Mouse (Mus musculus) hindbrain, embryonic 11.5 days (tissue): ENCODE data around the gene Rcan1. TPM values are rescaled to one million over a fixed set of nuclear protein-coding genes. Genes with fewer than 3 reads are reported as not detected.
A peak's percentile ranks its signal among the peaks of the same experiment; 100 is the strongest.

Experiments
- ATAC-seq: fragments of 200-750 bp; cut with Nextera tagmentation; 2 replicates; pipeline ENCODE4 v1.8.0; 2017; ENCODE audit warnings: mild to moderate bottlenecking, moderate TSS enrichment, moderate library complexity; ENCODE audit not compliant: low FRiP score
- DNase-seq: peaks from one replicate; pipeline ENCODE4 v3.0.0-alpha.2; 2015; ENCODE audit warnings: low spot score
- H3K27ac ChIP-seq: fragments of 300-500 bp; sonication (generic); 2 replicates; pipeline ENCODE4 v1.5.1; 2014; ENCODE audit warnings: mild to moderate bottlenecking, low read depth, low read length
- H3K27me3 ChIP-seq: fragments of 300-500 bp; sonication (generic); 2 replicates; pipeline ENCODE4 v1.6.1; 2014; ENCODE audit warnings: mild to moderate bottlenecking, low read length, moderate library complexity, mixed read lengths; ENCODE audit not compliant: control insufficient read depth, insufficient read depth
- H3K36me3 ChIP-seq: fragments of 300-500 bp; sonication (generic); 2 replicates; pipeline ENCODE4 v1.6.1; 2014; ENCODE audit warnings: mild to moderate bottlenecking, low read length, moderate library complexity, mixed read lengths; ENCODE audit not compliant: control insufficient read depth, insufficient read depth
- H3K4me1 ChIP-seq: fragments of 300-500 bp; sonication (generic); replicated peaks from 2 replicates; pipeline ENCODE4 v1.6.1; 2014; ENCODE audit warnings: low read length, mixed read lengths; ENCODE audit not compliant: control insufficient read depth, insufficient read depth
- H3K4me2 ChIP-seq: fragments of 300-500 bp; sonication (generic); replicated peaks from 2 replicates; pipeline ENCODE4 v1.6.1; 2014; ENCODE audit warnings: mild to moderate bottlenecking, low read depth, low read length
- H3K4me3 ChIP-seq: fragments of 300-500 bp; sonication (generic); 2 replicates; pipeline ENCODE4 v1.5.1; 2014; ENCODE audit warnings: low read depth, low read length
- H3K9ac ChIP-seq: fragments of 300-500 bp; sonication (generic); 2 replicates; pipeline ENCODE4 v1.6.1; 2014; ENCODE audit warnings: low read depth, low read length
- H3K9me3 ChIP-seq: fragments of 300-500 bp; sonication (generic); 2 replicates; pipeline ENCODE4 v1.6.1; 2016; ENCODE audit warnings: low read length; ENCODE audit not compliant: control insufficient read depth
- WGBS: fragments of 180-500 bp; shearing (Covaris S2); extraction: QIAGEN DNeasy Blood & Tissue Kit; methylation state at CpG from one replicate; pipeline ENCODE4 v1.1.7; 2014; 5-methylcytosine and 5-hydroxymethylcytosine counted together
- polyA plus RNA-seq: library from polyadenylated mRNA; unstranded; fragments of >200 nt; fragmentation: Nextera tagmentation; extraction: Ambion mirVana; gene quantifications from 2 replicates; pipeline ENCODE4 v1.2.1, GENCODE M21; 2014

Rcan1 gene
- polyA plus RNA-seq, 1 experiment from 2014 or later, result 39.3 TPM

- Histone ChIP-seq H3K9me3 (no peaks in the 10 kb centered on the region), H3K4me3 (no peak overlapping the region), H3K9ac (no peak overlapping the region), H3K36me3 (no peaks in the 10 kb centered on the region), H3K4me1 (peaks cover 3% of the 10 kb centered on the region; the same call in 1 of the 2 replicates), H3K27me3 (no peaks in the 10 kb centered on the region), H3K4me2 (no peak overlapping the region), H3K27ac (no peak overlapping the region)
- ATAC-seq, result no peak
- 40% methylated on average over 2 of the region's 2 CpGs for WGBS
- DNase-seq, result no peak
Measured at GRCm38 (mm10) chr16:92369260-92369659, 101.4 kb downstream of the Rcan1 start.

GRCm38 (mm10) chr16:92365477-92365876 is 105.2 kb downstream of the Rcan1 start:
- Histone ChIP-seq H3K4me3 (no peak overlapping the region), H3K4me2 (no peak overlapping the region), H3K27ac (no peak overlapping the region), H3K36me3 (no peaks in the 10 kb centered on the region), H3K4me1 (no peaks in the 10 kb centered on the region), H3K9ac (no peak overlapping the region), H3K27me3 (no peaks in the 10 kb centered on the region), H3K9me3 (no peaks in the 10 kb centered on the region)
- 61% methylated on average over 7 of the region's 7 CpGs for WGBS
- DNase-seq (no peak), ATAC-seq (no peak)

GRCm38 (mm10) chr16:92360711-92361110 is 110.0 kb downstream of the Rcan1 start:
- no peaks in the 10 kb centered on the region for H3K9me3 ChIP-seq
- H3K4me2 ChIP-seq, result no peak overlapping the region
- H3K27me3 ChIP-seq, result 0 out of 2 replicates have a peak, but pooled peaks cover 4% of the 10 kb centered on the region
- ATAC-seq (no peak), DNase-seq (no peak)
- H3K4me3 ChIP-seq, result no peak overlapping the region
- no peaks in the 10 kb centered on the region for H3K36me3 ChIP-seq
- 78% methylated on average over 7 of the region's 7 CpGs for WGBS
- no peak overlapping the region for H3K9ac ChIP-seq
- H3K27ac ChIP-seq, result no peak overlapping the region
- H3K4me1 ChIP-seq, result peaks cover 11% of the 10 kb centered on the region; the same call in 1 of the 2 replicates

GRCm38 (mm10) chr16:92359229-92359628 is 111.4 kb downstream of the Rcan1 start, which contains the start of gene Kcne1:
TSS of gene Kcne1 (minus strand) at chr16:92359468.
- no peak for ATAC-seq
- no peak within 1 kb of the TSS for H3K4me3 ChIP-seq

GRCm38 (mm10) chr16:92358734-92359133 is 111.9 kb downstream of the Rcan1 start:
- no peak for DNase-seq
- Histone ChIP-seq H3K27ac (no peak overlapping the region), H3K36me3 (no peaks in the 10 kb centered on the region), H3K9ac (no peak overlapping the region), H3K4me2 (no peak overlapping the region), H3K4me3 (no peak overlapping the region), H3K27me3 (0 out of 2 replicates have a peak, but pooled peaks cover 4% of the 10 kb centered on the region), H3K9me3 (no peaks in the 10 kb centered on the region), H3K4me1 (peaks cover 11% of the 10 kb centered on the region; the same call in 1 of the 2 replicates)
- peak; percentile 29; the same call in 1 of the 2 replicates for ATAC-seq
- 16% methylated on average over 9 of the region's 9 CpGs for WGBS

More at GRCm38 (mm10) chr16:92359229-92359628, 111.4 kb downstream of the Rcan1 start, which contains the start of gene Kcne1:
- Histone ChIP-seq H3K27me3 (0 out of 2 replicates have a peak, but pooled peaks cover 4% of the 10 kb centered on the region), H3K36me3 (no peaks in the 10 kb centered on the region), H3K9ac (no peak within 1 kb of the TSS), H3K4me1 (peaks cover 11% of the 10 kb centered on the region; the same call in 1 of the 2 replicates), H3K27ac (no peak within 1 kb of the TSS), H3K4me2 (no peak within 1 kb of the TSS), H3K9me3 (no peaks in the 10 kb centered on the region)
- DNase-seq, result no peak
- 57% methylated on average over 9 of the region's 9 CpGs for WGBS

GRCm38 (mm10) chr16:92357566-92357965 is 113.1 kb downstream of the Rcan1 start:
- Histone ChIP-seq H3K27me3 (0 out of 2 replicates have a peak, but pooled peaks cover 4% of the 10 kb centered on the region), H3K4me1 (peaks cover 11% of the 10 kb centered on the region; the same call in 1 of the 2 replicates), H3K27ac (no peak overlapping the region), H3K9ac (no peak overlapping the region), H3K36me3 (no peaks in the 10 kb centered on the region), H3K9me3 (no peaks in the 10 kb centered on the region), H3K4me2 (no peak overlapping the region), H3K4me3 (no peak overlapping the region)
- peak; percentile 50; the same call in 1 of the 2 replicates for ATAC-seq
- no peak for DNase-seq
- WGBS, result 30% methylated on average over 10 of the region's 10 CpGs

GRCm38 (mm10) chr16:92357023-92357422 is 113.6 kb downstream of the Rcan1 start:
- 56% methylated on average over 9 of the region's 9 CpGs for WGBS

GRCm38 (mm10) chr16:92355982-92356381 is 114.7 kb downstream of the Rcan1 start:
- H3K4me1 ChIP-seq, result peaks cover 11% of the 10 kb centered on the region; the same call in 1 of the 2 replicates
- no peak overlapping the region for H3K27ac ChIP-seq
- DNase-seq (no peak), ATAC-seq (no peak)
- WGBS, result 74% methylated on average over 11 of the region's 11 CpGs
- no peaks in the 10 kb centered on the region for H3K36me3 ChIP-seq
- no peaks in the 10 kb centered on the region for H3K9me3 ChIP-seq
- H3K9ac ChIP-seq, result no peak overlapping the region
- H3K4me3 ChIP-seq, result no peak overlapping the region
- no peak overlapping the region for H3K4me2 ChIP-seq
- 0 out of 2 replicates have a peak, but pooled peaks cover 4% of the 10 kb centered on the region for H3K27me3 ChIP-seq

More at GRCm38 (mm10) chr16:92357023-92357422, 113.6 kb downstream of the Rcan1 start:
- DNase-seq (no peak), ATAC-seq (peak; percentile 46; the same call in 1 of the 2 replicates)
- no peak overlapping the region for H3K27ac ChIP-seq
- no peaks in the 10 kb centered on the region for H3K36me3 ChIP-seq
- H3K9ac ChIP-seq, result no peak overlapping the region
- H3K4me3 ChIP-seq, result no peak overlapping the region
- H3K27me3 ChIP-seq, result 0 out of 2 replicates have a peak, but pooled peaks cover 4% of the 10 kb centered on the region
- H3K4me1 ChIP-seq, result peaks cover 11% of the 10 kb centered on the region; the same call in 1 of the 2 replicates
- H3K4me2 ChIP-seq, result no peak overlapping the region
- no peaks in the 10 kb centered on the region for H3K9me3 ChIP-seq

- no peak overlapping the region for H3K27ac ChIP-seq
- H3K4me1 ChIP-seq, result peaks cover 11% of the 10 kb centered on the region; the same call in 1 of the 2 replicates
- no peak for DNase-seq
- no peaks in the 10 kb centered on the region for H3K36me3 ChIP-seq
- no peak overlapping the region for H3K4me2 ChIP-seq
- 0 out of 2 replicates have a peak, but pooled peaks cover 4% of the 10 kb centered on the region for H3K27me3 ChIP-seq
- no peaks in the 10 kb centered on the region for H3K9me3 ChIP-seq
- H3K4me3 ChIP-seq, result no peak overlapping the region
- no peak overlapping the region for H3K9ac ChIP-seq
- WGBS, result 77% methylated on average over 5 of the region's 5 CpGs
- ATAC-seq, result no peak
Measured at GRCm38 (mm10) chr16:92355366-92355765, 115.3 kb downstream of the Rcan1 start.
